Mouse (Mus musculus): Measurements from ENCODE around the gene Fam166b.

The Fam166b gene

GRCm38 (mm10) chr4:43379601-43380000 lies 49.3 kb downstream of the Fam166b start:
- DNase-seq (ENCODE audit: low spot score) = no peak
